Mouse (Mus musculus): Measurements from ENCODE around the gene Slfn1. TPM values are rescaled to one million over a fixed set of nuclear protein-coding genes. Genes with fewer than 3 reads are reported as not detected.

The Slfn1 gene
- total RNA-seq, 2 experiments from 2014 or later, result not detected

Other genes with a start within 250 kb of the Slfn1 start
- 1 to 10 TPM; 6.0 to 6.3 TPM for gene Rffl, start 245.6 kb upstream of the Slfn1 start, total RNA-seq (2021)
- gene Rad51d, start 226.2 kb upstream of the Slfn1 start, total RNA-seq (2021), result 1 to 10 TPM; 3.4 to 5.0 TPM
- gene Fndc8, start 224.7 kb upstream of the Slfn1 start, total RNA-seq (2021), result not detected
- 10 to 100 TPM; 11.9 to 12.1 TPM for gene Nle1, start 208.4 kb upstream of the Slfn1 start, total RNA-seq (2021)
- 100 to 1,000 TPM; 130 to 163 TPM for gene Unc45b, start 206.3 kb upstream of the Slfn1 start, total RNA-seq (2021)
- 10 to 100 TPM; 18.9 to 27.1 TPM for gene Slfn5, start 165.5 kb upstream of the Slfn1 start, total RNA-seq (2021)
- gene Slfn9, start 125.0 kb upstream of the Slfn1 start, total RNA-seq (2021), result under 1 TPM; 0.20 to 0.59 TPM
- gene Slfn8, start 96.0 kb upstream of the Slfn1 start, total RNA-seq (2021), result under 1 TPM in 1 of 2 experiments, not detected in 1; 0.19 TPM
- 1 to 10 TPM in 1 of 2 experiments, under 1 TPM in 1; 0.69 to 1.9 TPM for gene Slfn2, start 51.7 kb upstream of the Slfn1 start, total RNA-seq (2021)
- under 1 TPM in 1 of 2 experiments, not detected in 1; 0.08 TPM for gene Slfn4, start 58.3 kb downstream of the Slfn1 start, total RNA-seq (2021)
- 1 to 10 TPM; 1.2 to 1.3 TPM for gene Slfn3, start 74.5 kb downstream of the Slfn1 start, total RNA-seq (2021)
- gene Slfn14, start 169.9 kb downstream of the Slfn1 start, total RNA-seq (2021), result not detected
- 10 to 100 TPM; 30.1 to 32.3 TPM for gene Ap2b1, start 182.2 kb downstream of the Slfn1 start, total RNA-seq (2021)
- 10 to 100 TPM in 1 of 2 experiments, 1 to 10 TPM in 1; 9.0 to 11.9 TPM for gene Pex12, start 185.7 kb downstream of the Slfn1 start, total RNA-seq (2021)

Measured in gastrocnemius, postnatal 25 days (tissue).